Mouse (Mus musculus) C2C12 (cell line): ENCODE measurements around the gene Oxld1.

Source experiments
- CTCF ChIP-seq: IDR thresholded peaks from one replicate; pipeline ENCODE4 v1.5.1; 2011; ENCODE audit not compliant: control insufficient read depth, insufficient read depth, insufficient read length
- MAX ChIP-seq: IDR thresholded peaks from one replicate; pipeline ENCODE4 v1.6.1; 2011; ENCODE audit warnings: mild to moderate bottlenecking, control low read depth
- MYOD1 ChIP-seq: IDR thresholded peaks from one replicate; pipeline ENCODE4 v1.6.1; 2011; ENCODE audit warnings: low read depth; ENCODE audit not compliant: control insufficient read depth, insufficient read length
- USF1 ChIP-seq: IDR thresholded peaks from one replicate; pipeline ENCODE4 v1.6.1; 2011; ENCODE audit warnings: low read depth, mild to moderate bottlenecking, control low read depth, moderate library complexity

DNA sequence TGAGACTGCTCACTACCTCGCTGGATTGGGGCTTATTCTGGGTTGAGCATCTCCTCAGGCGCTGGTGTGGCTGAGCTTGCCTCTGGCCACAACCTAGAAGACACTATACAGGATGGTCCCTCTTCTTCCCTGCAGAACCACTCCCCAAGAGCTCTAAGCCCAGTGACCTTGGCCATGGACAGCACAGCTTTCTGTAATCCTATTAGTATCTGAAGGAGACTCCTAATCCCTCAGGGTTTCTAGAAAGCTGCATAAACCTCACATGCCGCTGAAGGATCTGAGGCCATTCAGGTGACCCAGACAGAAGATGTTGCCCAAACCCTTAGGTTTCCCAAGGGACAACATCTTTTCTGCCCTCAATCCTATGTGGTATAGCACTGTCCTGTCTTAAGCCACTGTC is 5.6 kb downstream of the Oxld1 start:
- TF ChIP-seq CTCF (no peak), MAX (no peak), USF1 (no peak), MYOD1 (no peak)
